Mouse (Mus musculus): ENCODE results near the gene 4932414N04Rik. TPM values are rescaled to one million over a fixed set of nuclear protein-coding genes. Genes with fewer than 3 reads are reported as not detected.
A peak's percentile ranks its signal among the peaks of the same experiment; 100 is the strongest.

Gene 4932414N04Rik
- polyA plus RNA-seq, 1 experiment from 2014 or later = not detected

GRCm38 (mm10) chr2:68787161-68787675, 130.9 kb downstream of the 4932414N04Rik start:
- DNase-seq (ENCODE audit: low spot score) = peak; percentile 22
- H3K4me1 ChIP-seq (ENCODE audit: insufficient read depth, low read depth, low read length) = no peaks in the 10 kb centered on the region
- H3K4me2 ChIP-seq (replicated peaks; ENCODE audit: low read depth, low read length) = no peak overlapping the region
- no peak overlapping the region for H3K27ac ChIP-seq (ENCODE audit: low read length)
- no peaks in the 10 kb centered on the region for H3K27me3 ChIP-seq (replicated peaks; ENCODE audit: insufficient read depth, low read length)
- no peak overlapping the region for H3K4me3 ChIP-seq (ENCODE audit: low read depth, low read length)
- peak; percentile 40; the same call in 1 of the 2 replicates for ATAC-seq
- 11% methylated on average over 3 of the region's 3 CpGs for WGBS
- no peaks in the 10 kb centered on the region for H3K9me3 ChIP-seq (ENCODE audit: low read length)
- TF ChIP-seq CTCF (IDR thresholded peaks at IDR 0.05) = no peak
- no peak for TF ChIP-seq EP300 (IDR thresholded peaks at IDR 0.05)
- H3K36me3 ChIP-seq (ENCODE audit: insufficient read depth, low read length) = no peaks in the 10 kb centered on the region
- no peak overlapping the region for H3K9ac ChIP-seq (replicated peaks; ENCODE audit: low read depth)

DNA sequence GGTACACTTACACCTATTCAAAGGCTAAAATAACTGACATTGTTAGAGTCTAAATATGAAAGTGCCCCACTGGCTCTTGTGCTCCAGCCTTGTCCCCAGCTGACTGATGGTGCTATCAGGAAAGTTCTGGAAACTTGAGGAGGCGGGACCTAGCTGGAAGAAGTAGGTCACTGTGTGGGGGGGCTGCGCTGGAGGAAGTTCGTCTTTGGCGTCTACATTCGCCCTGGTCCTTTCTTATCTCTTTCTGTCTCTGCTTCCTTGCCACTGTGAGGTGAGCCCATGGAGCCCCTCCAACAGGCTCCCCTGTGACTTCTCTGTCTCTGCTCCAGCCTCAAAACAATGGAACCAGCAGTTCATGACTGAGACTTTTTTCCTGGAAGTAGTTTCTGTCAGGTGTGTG, 136.0 kb downstream of the 4932414N04Rik start:
- no peaks in the 10 kb centered on the region for H3K9me3 ChIP-seq (ENCODE audit: low read length)
- H3K27me3 ChIP-seq (replicated peaks; ENCODE audit: insufficient read depth, low read length) = no peaks in the 10 kb centered on the region
- no peak for TF ChIP-seq CTCF (IDR thresholded peaks at IDR 0.05)
- no peak for TF ChIP-seq EP300 (IDR thresholded peaks at IDR 0.05)
- no peaks in the 10 kb centered on the region for H3K36me3 ChIP-seq (ENCODE audit: insufficient read depth, low read length)
- H3K4me3 ChIP-seq (ENCODE audit: low read depth, low read length) = no peak overlapping the region
- ATAC-seq (no peak), DNase-seq (ENCODE audit: low spot score) (no peak)
- no peak overlapping the region for H3K27ac ChIP-seq (ENCODE audit: low read length)
- H3K4me2 ChIP-seq (replicated peaks; ENCODE audit: low read depth, low read length) = no peak overlapping the region
- H3K4me1 ChIP-seq (ENCODE audit: insufficient read depth, low read depth, low read length) = peaks cover 5% of the 10 kb centered on the region; the same call in 1 of the 2 replicates
- H3K9ac ChIP-seq (replicated peaks; ENCODE audit: low read depth) = no peak overlapping the region
- WGBS = 43% methylated on average over 5 of the region's 5 CpGs

- Histone ChIP-seq H3K36me3 (ENCODE audit: insufficient read depth, low read length) (no peaks in the 10 kb centered on the region), H3K27ac (ENCODE audit: low read length) (no peak overlapping the region), H3K4me1 (ENCODE audit: insufficient read depth, low read depth, low read length) (peaks cover 5% of the 10 kb centered on the region; the same call in 1 of the 2 replicates), H3K9me3 (ENCODE audit: low read length) (no peaks in the 10 kb centered on the region), H3K4me2 (replicated peaks; ENCODE audit: low read depth, low read length) (no peak overlapping the region), H3K4me3 (ENCODE audit: low read depth, low read length) (no peak overlapping the region), H3K9ac (replicated peaks; ENCODE audit: low read depth) (no peak overlapping the region), H3K27me3 (replicated peaks; ENCODE audit: insufficient read depth, low read length) (no peaks in the 10 kb centered on the region)
- DNase-seq (ENCODE audit: low spot score) (peak; percentile 28), ATAC-seq (no peak)
- 41% methylated on average over 1 of the region's 1 CpGs for WGBS
- TF ChIP-seq EP300 (IDR thresholded peaks at IDR 0.05) = no peak
- TF ChIP-seq CTCF (IDR thresholded peaks at IDR 0.05) = no peak
These were observed 137.2 kb downstream of the 4932414N04Rik start for GRCm38 (mm10) chr2:68793472-68793871.

DNA sequence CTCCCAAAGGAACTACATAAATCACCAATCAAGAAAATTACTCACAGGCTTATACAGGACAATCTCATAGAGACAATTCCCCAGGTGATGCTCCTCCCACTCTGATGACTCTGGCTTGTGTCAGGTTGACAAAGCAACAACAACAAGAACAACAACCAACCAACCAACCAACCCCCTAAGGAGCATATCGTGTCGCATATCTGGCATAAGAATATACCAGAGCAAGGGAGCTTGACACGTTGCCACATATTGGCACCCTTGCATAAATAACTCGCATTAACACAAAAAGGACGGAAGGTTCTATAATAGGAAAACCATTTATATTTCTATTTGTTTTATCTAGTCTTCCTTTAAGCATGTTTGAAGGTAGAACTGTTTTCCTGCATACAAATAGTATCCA, 137.9 kb downstream of the 4932414N04Rik start:
- Histone ChIP-seq H3K27me3 (replicated peaks; ENCODE audit: insufficient read depth, low read length) (no peaks in the 10 kb centered on the region), H3K9ac (replicated peaks; ENCODE audit: low read depth) (no peak overlapping the region), H3K4me1 (ENCODE audit: insufficient read depth, low read depth, low read length) (peaks cover 5% of the 10 kb centered on the region; the same call in 1 of the 2 replicates), H3K4me2 (replicated peaks; ENCODE audit: low read depth, low read length) (no peak overlapping the region), H3K36me3 (ENCODE audit: insufficient read depth, low read length) (no peaks in the 10 kb centered on the region), H3K27ac (ENCODE audit: low read length) (no peak overlapping the region), H3K9me3 (ENCODE audit: low read length) (no peaks in the 10 kb centered on the region), H3K4me3 (ENCODE audit: low read depth, low read length) (no peak overlapping the region)
- no peak for DNase-seq (ENCODE audit: low spot score)
- no peak for ATAC-seq
- 91% methylated on average over 5 of the region's 5 CpGs for WGBS
- TF ChIP-seq CTCF (IDR thresholded peaks at IDR 0.05) (no peak), EP300 (IDR thresholded peaks at IDR 0.05) (no peak)

- Histone ChIP-seq H3K27ac (ENCODE audit: low read length) (no peak overlapping the region), H3K4me1 (ENCODE audit: insufficient read depth, low read depth, low read length) (peaks cover 5% of the 10 kb centered on the region; the same call in 1 of the 2 replicates), H3K9ac (replicated peaks; ENCODE audit: low read depth) (no peak overlapping the region), H3K4me3 (ENCODE audit: low read depth, low read length) (no peak overlapping the region), H3K27me3 (replicated peaks; ENCODE audit: insufficient read depth, low read length) (no peaks in the 10 kb centered on the region), H3K4me2 (replicated peaks; ENCODE audit: low read depth, low read length) (no peak overlapping the region), H3K9me3 (ENCODE audit: low read length) (no peaks in the 10 kb centered on the region), H3K36me3 (ENCODE audit: insufficient read depth, low read length) (no peaks in the 10 kb centered on the region)
- ATAC-seq (no peak), DNase-seq (ENCODE audit: low spot score) (peak; percentile 27)
- WGBS = 51% methylated on average over 9 of the region's 9 CpGs
- TF ChIP-seq EP300 (IDR thresholded peaks at IDR 0.05) = no peak
- TF ChIP-seq CTCF (IDR thresholded peaks at IDR 0.05) = no peak
These were observed 138.3 kb downstream of the 4932414N04Rik start for GRCm38 (mm10) chr2:68794616-68795015.

DNA sequence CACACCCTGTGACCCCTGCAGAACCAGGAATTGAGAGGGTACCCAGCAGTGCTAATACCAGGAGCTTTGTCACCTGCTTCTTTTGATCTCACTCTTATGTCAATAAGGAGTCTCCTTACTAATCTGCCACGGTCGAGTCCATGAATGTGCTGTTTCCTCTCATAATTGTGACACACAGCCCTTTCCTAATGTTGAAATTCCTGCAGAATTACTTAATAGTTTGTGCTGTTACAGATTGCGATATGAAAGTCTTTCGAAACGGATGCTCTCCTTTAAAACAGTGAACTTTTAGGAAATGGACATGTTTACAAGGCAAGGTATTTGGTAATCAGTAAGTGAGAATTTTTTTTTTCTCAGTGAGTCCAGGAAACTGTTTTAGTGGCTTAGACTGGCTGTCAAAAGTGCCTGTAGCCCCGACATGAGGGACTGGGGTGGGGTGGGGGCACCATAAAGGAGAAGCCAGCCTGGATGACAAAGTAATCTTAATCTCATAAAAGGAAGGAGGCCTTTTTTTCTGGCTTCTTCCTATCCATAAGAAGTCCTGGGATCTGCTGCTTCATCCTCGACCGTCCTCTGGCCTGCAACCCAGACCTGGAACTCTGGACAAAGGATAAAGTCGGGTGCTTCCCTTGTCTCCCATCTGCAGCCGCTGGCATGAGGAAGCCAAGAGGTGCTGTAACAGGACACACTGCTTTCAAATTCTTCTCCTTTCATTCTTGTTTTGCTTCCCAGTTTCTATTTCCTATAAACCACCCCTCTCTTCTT, 139.9 kb downstream of the 4932414N04Rik start:
- H3K36me3 ChIP-seq (ENCODE audit: insufficient read depth, low read length) = no peaks in the 10 kb centered on the region
- no peaks in the 10 kb centered on the region for H3K27me3 ChIP-seq (replicated peaks; ENCODE audit: insufficient read depth, low read length)
- DNase-seq (ENCODE audit: low spot score) (peak; percentile 94), ATAC-seq (peak; percentile 91)
- 32% methylated on average over 10 of the region's 10 CpGs for WGBS
- no peaks in the 10 kb centered on the region for H3K9me3 ChIP-seq (ENCODE audit: low read length)
- TF ChIP-seq CTCF (IDR thresholded peaks at IDR 0.05) (no peak), EP300 (IDR thresholded peaks at IDR 0.05) (peak; percentile 97)
- no peak overlapping the region for H3K4me2 ChIP-seq (replicated peaks; ENCODE audit: low read depth, low read length)
- H3K27ac ChIP-seq (ENCODE audit: low read length) = peak overlapping the region; percentile 65
- H3K4me3 ChIP-seq (ENCODE audit: low read depth, low read length) = no peak overlapping the region
- no peak overlapping the region for H3K9ac ChIP-seq (replicated peaks; ENCODE audit: low read depth)
- H3K4me1 ChIP-seq (ENCODE audit: insufficient read depth, low read depth, low read length) = peaks cover 5% of the 10 kb centered on the region; the same call in 1 of the 2 replicates

Measured in lung, postnatal 0 days (tissue).